Mouse (Mus musculus): ENCODE measurements around the gene Katnal1. TPM values are rescaled to one million over a fixed set of nuclear protein-coding genes. Genes with fewer than 3 reads are reported as not detected.

Katnal1 gene
- polyA plus RNA-seq, 1 experiment from 2014 or later: 10.2 TPM

- Histone ChIP-seq H3K36me3 (no peaks in the 10 kb centered on the region), H3K9me3 (replicated peaks) (no peaks in the 10 kb centered on the region), H3K27ac (no peak overlapping the region), H3K27me3 (no peaks in the 10 kb centered on the region), H3K4me3 (no peak overlapping the region), H3K4me2 (no peak overlapping the region), H3K4me1 (replicated peaks) (peaks cover 16% of the 10 kb centered on the region; the same call in 1 of the 2 replicates), H3K9ac (no peak overlapping the region)
- 62% methylated on average over 5 of the region's 5 CpGs for WGBS
- ATAC-seq (replicated peaks; ENCODE audit: insufficient number of reproducible peaks, insufficient read depth, low FRiP score, low read depth): 0 out of 2 replicates have a peak, but pooled peaks have one; percentile 47
Measured at GRCm38 (mm10) chr5:148953098-148953497, 24.0 kb upstream of the Katnal1 start.

- Histone ChIP-seq H3K27me3 (no peaks in the 10 kb centered on the region), H3K36me3 (no peaks in the 10 kb centered on the region), H3K4me3 (no peak overlapping the region), H3K9me3 (replicated peaks) (no peaks in the 10 kb centered on the region), H3K27ac (no peak overlapping the region), H3K4me2 (no peak overlapping the region), H3K9ac (no peak overlapping the region), H3K4me1 (replicated peaks) (peaks cover 16% of the 10 kb centered on the region; the same call in 1 of the 2 replicates)
- ATAC-seq (replicated peaks; ENCODE audit: insufficient number of reproducible peaks, insufficient read depth, low FRiP score, low read depth): no peak
- WGBS: 52% methylated on average over 6 of the region's 6 CpGs
Measured at GRCm38 (mm10) chr5:148952419-148952818, 23.3 kb upstream of the Katnal1 start.

DNA sequence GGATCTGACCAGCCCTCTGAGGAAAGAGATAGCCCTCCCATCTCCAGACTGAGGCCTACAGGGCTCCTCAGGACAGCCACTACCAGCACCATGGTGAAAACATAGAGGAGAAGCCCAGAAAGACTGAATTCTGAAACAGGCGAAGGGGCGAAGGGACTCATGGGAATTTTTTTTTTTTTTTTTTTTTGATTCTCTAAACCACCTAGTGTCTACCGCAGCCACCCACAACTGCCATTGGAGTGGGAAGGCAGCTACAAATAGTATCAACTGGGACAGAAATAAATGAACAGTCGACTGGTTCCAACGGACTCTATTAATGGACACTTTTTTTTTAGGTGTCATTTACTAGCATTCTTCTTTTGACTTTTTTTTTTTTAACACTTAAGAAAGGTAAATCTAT lies 22.2 kb upstream of the Katnal1 start:
- Histone ChIP-seq H3K4me3 (no peak overlapping the region), H3K36me3 (no peaks in the 10 kb centered on the region), H3K4me1 (replicated peaks) (peaks cover 16% of the 10 kb centered on the region; the same call in 1 of the 2 replicates), H3K9me3 (replicated peaks) (no peaks in the 10 kb centered on the region), H3K9ac (no peak overlapping the region), H3K4me2 (no peak overlapping the region), H3K27me3 (no peaks in the 10 kb centered on the region), H3K27ac (0 out of 2 replicates have a peak overlapping the region, but pooled peaks have one; percentile 24)
- 59% methylated on average over 5 of the region's 5 CpGs for WGBS
- ATAC-seq (replicated peaks; ENCODE audit: insufficient number of reproducible peaks, insufficient read depth, low FRiP score, low read depth): no peak

DNA sequence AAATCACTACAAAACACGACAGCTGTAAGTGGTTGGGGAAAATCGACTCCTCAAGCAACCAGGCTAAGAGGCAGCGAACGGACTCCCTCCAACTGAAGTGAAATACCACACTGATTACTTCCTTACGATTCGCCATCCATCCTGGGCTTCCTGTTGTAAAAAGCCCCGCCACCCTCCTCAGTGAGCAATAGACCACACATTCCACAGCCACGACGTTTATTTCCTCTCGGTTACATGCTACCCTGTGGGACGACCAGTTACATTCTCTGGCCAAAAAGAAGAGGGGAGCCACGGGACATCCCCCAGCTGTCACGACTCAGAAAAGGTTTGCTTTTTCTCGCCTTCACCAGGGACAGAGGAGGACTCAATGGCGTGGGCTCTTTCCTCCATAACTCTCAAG lies 20.9 kb upstream of the Katnal1 start:
- H3K4me1 ChIP-seq (replicated peaks): peaks cover 16% of the 10 kb centered on the region; the same call in 1 of the 2 replicates
- no peaks in the 10 kb centered on the region for H3K9me3 ChIP-seq (replicated peaks)
- H3K4me2 ChIP-seq: no peak overlapping the region
- no peaks in the 10 kb centered on the region for H3K36me3 ChIP-seq
- WGBS: 33% methylated on average over 15 of the region's 15 CpGs
- no peak overlapping the region for H3K4me3 ChIP-seq
- H3K27me3 ChIP-seq: no peaks in the 10 kb centered on the region
- H3K27ac ChIP-seq: peak overlapping the region; percentile 23; the same call in 1 of the 2 replicates
- H3K9ac ChIP-seq: no peak overlapping the region
- ATAC-seq (replicated peaks; ENCODE audit: insufficient number of reproducible peaks, insufficient read depth, low FRiP score, low read depth): no peak

- H3K4me2 ChIP-seq: no peak overlapping the region
- 65% methylated on average over 9 of the region's 9 CpGs for WGBS
- no peak overlapping the region for H3K9ac ChIP-seq
- no peaks in the 10 kb centered on the region for H3K27me3 ChIP-seq
- H3K36me3 ChIP-seq: no peaks in the 10 kb centered on the region
- H3K4me3 ChIP-seq: no peak overlapping the region
- H3K9me3 ChIP-seq (replicated peaks): no peaks in the 10 kb centered on the region
- no peak overlapping the region for H3K27ac ChIP-seq
- no peak for ATAC-seq (replicated peaks; ENCODE audit: insufficient number of reproducible peaks, insufficient read depth, low FRiP score, low read depth)
- peaks cover 16% of the 10 kb centered on the region; the same call in 1 of the 2 replicates for H3K4me1 ChIP-seq (replicated peaks)
Measured at GRCm38 (mm10) chr5:148948577-148948976, 19.5 kb upstream of the Katnal1 start.

DNA sequence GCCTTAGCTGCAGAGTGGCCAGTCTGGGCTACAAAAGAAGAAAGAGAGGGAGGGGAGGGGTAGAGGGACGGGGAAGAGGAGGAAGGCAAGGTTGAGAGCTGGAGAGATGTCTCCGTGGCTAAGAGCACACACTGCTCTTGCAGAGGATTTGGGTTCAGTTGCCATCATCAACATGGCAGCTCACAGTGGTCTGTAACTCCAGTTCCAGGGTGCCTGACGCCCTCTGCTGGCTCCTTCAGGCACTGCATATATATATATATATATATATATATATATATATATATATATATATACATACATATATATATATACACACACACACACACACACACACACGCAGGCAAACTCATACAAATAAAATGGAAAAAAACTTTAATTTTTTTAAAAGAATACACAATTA lies 18.3 kb upstream of the Katnal1 start:
- Histone ChIP-seq H3K36me3 (no peaks in the 10 kb centered on the region), H3K9me3 (replicated peaks) (0 out of 2 replicates have a peak, but pooled peaks cover 4% of the 10 kb centered on the region), H3K4me2 (no peak overlapping the region), H3K9ac (no peak overlapping the region), H3K4me1 (replicated peaks) (peaks cover 11% of the 10 kb centered on the region; the same call in 1 of the 2 replicates), H3K4me3 (no peak overlapping the region), H3K27ac (no peak overlapping the region), H3K27me3 (no peaks in the 10 kb centered on the region)
- WGBS: 68% methylated on average over 4 of the region's 4 CpGs
- ATAC-seq (replicated peaks; ENCODE audit: insufficient number of reproducible peaks, insufficient read depth, low FRiP score, low read depth): no peak

DNA sequence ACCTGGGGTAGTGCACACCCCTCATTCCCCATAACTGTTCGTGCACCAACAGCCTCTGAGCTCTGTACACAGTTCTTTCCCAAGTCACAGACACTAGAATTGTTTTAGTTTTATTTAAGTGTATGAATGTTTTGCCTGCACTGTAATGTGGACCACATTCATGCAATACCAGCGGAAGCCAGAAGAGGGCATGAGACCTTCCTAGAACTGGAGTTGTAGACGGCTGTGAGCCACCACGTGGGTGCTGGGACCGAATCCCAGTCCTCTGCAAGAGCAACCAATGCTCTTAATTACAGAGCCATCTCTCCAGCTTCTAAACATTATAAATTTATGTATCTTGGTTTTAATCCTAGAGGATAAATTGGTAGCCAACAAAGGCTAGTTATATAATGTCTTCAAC lies 17.7 kb upstream of the Katnal1 start:
- ATAC-seq (replicated peaks; ENCODE audit: insufficient number of reproducible peaks, insufficient read depth, low FRiP score, low read depth): no peak
- Histone ChIP-seq H3K36me3 (no peaks in the 10 kb centered on the region), H3K4me1 (replicated peaks) (peaks cover 10% of the 10 kb centered on the region; the same call in 1 of the 2 replicates), H3K27me3 (no peaks in the 10 kb centered on the region), H3K9ac (no peak overlapping the region), H3K4me2 (no peak overlapping the region), H3K27ac (no peak overlapping the region), H3K4me3 (no peak overlapping the region), H3K9me3 (replicated peaks) (0 out of 2 replicates have a peak, but pooled peaks cover 6% of the 10 kb centered on the region)
- 77% methylated on average over 5 of the region's 5 CpGs for WGBS

- Histone ChIP-seq H3K4me2 (no peak overlapping the region), H3K9ac (no peak overlapping the region), H3K4me3 (no peak overlapping the region), H3K27me3 (no peaks in the 10 kb centered on the region), H3K27ac (no peak overlapping the region), H3K4me1 (replicated peaks) (peaks cover 4% of the 10 kb centered on the region; the same call in 1 of the 2 replicates), H3K9me3 (replicated peaks) (0 out of 2 replicates have a peak, but pooled peaks cover 6% of the 10 kb centered on the region), H3K36me3 (no peaks in the 10 kb centered on the region)
- ATAC-seq (replicated peaks; ENCODE audit: insufficient number of reproducible peaks, insufficient read depth, low FRiP score, low read depth): no peak
- WGBS: 71% methylated on average over 2 of the region's 2 CpGs
Measured at GRCm38 (mm10) chr5:148945735-148946134, 16.6 kb upstream of the Katnal1 start.

DNA sequence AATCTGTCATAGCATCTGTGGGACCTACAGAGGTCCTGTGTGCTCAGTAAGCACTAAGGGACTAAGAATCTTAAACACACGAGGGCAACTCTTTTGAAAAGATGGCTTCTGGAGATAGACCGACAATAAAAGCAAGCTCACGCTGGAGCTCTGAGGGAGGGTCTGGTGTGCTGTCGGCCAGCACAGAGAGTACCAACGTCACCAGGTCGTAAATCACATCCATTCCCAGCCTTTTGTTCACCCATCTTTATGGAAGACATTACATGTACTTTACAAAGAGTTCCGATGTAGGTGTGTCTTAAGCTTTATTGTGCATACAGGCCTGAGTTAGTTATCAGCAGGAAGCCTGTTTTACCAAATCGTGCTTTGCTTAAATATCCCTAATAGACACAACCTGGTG lies 14.9 kb upstream of the Katnal1 start:
- 0 out of 2 replicates have a peak, but pooled peaks cover 6% of the 10 kb centered on the region for H3K9me3 ChIP-seq (replicated peaks)
- no peak overlapping the region for H3K27ac ChIP-seq
- H3K9ac ChIP-seq: no peak overlapping the region
- H3K36me3 ChIP-seq: no peaks in the 10 kb centered on the region
- no peak for ATAC-seq (replicated peaks; ENCODE audit: insufficient number of reproducible peaks, insufficient read depth, low FRiP score, low read depth)
- 52% methylated on average over 8 of the region's 8 CpGs for WGBS
- H3K4me2 ChIP-seq: no peak overlapping the region
- H3K4me3 ChIP-seq: no peak overlapping the region
- no peaks in the 10 kb centered on the region for H3K27me3 ChIP-seq
- H3K4me1 ChIP-seq (replicated peaks): no peaks in the 10 kb centered on the region

DNA sequence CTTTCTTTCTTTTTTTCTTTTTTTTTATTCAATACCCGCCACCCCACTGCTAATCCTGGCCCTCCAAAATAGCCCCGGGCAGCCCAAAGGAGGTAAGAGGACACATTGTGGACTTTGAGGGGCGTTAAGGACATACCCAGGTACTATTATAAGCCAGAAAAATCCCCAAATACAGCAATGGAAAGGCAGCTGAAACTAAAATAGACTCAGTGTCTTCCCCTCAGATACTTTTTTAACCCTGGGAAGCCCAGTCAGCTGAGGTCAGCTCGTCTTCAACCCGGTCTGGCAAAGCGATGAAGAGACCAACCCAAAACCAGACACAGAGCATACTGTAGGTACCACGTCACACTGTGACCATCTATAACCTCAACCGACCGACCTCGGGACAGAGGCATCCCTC lies 14.3 kb upstream of the Katnal1 start:
- Histone ChIP-seq H3K4me2 (no peak overlapping the region), H3K27me3 (no peaks in the 10 kb centered on the region), H3K36me3 (no peaks in the 10 kb centered on the region), H3K4me1 (replicated peaks) (no peaks in the 10 kb centered on the region), H3K4me3 (no peak overlapping the region), H3K27ac (no peak overlapping the region), H3K9me3 (replicated peaks) (0 out of 2 replicates have a peak, but pooled peaks cover 6% of the 10 kb centered on the region), H3K9ac (no peak overlapping the region)
- WGBS: 74% methylated on average over 10 of the region's 10 CpGs
- no peak for ATAC-seq (replicated peaks; ENCODE audit: insufficient number of reproducible peaks, insufficient read depth, low FRiP score, low read depth)

GRCm38 (mm10) chr5:148942957-148943356 lies 13.8 kb upstream of the Katnal1 start:
- ATAC-seq (replicated peaks; ENCODE audit: insufficient number of reproducible peaks, insufficient read depth, low FRiP score, low read depth): no peak
- no peak overlapping the region for H3K9ac ChIP-seq

DNA sequence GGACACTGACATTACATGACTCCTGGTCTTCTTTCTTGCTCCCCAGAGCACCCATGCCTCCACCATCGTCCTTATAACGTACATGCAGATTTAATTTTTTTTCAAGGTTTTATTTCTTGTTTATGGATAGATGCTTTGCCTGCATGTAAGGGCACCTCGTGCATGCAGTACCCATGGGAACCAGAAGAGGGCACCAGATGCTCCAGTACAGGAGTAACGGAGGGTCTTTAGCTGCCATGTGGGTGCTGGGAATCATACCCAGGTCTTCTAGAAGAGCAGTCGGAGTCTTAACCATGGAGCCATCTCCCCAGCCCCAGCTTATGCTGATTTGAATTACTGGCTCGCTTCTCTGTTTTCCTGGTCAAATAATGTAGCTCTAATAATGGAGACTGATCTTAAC lies 13.2 kb upstream of the Katnal1 start:
- no peak overlapping the region for H3K4me2 ChIP-seq
- WGBS: 94% methylated on average over 6 of the region's 6 CpGs
- H3K36me3 ChIP-seq: no peaks in the 10 kb centered on the region
- ATAC-seq (replicated peaks; ENCODE audit: insufficient number of reproducible peaks, insufficient read depth, low FRiP score, low read depth): no peak
- no peak overlapping the region for H3K4me3 ChIP-seq
- 0 out of 2 replicates have a peak, but pooled peaks cover 6% of the 10 kb centered on the region for H3K9me3 ChIP-seq (replicated peaks)
- H3K9ac ChIP-seq: no peak overlapping the region
- H3K27me3 ChIP-seq: no peaks in the 10 kb centered on the region
- H3K4me1 ChIP-seq (replicated peaks): no peaks in the 10 kb centered on the region
- H3K27ac ChIP-seq: no peak overlapping the region

More at GRCm38 (mm10) chr5:148942957-148943356, 13.8 kb upstream of the Katnal1 start:
- Histone ChIP-seq H3K27me3 (no peaks in the 10 kb centered on the region), H3K36me3 (no peaks in the 10 kb centered on the region), H3K4me2 (no peak overlapping the region), H3K27ac (no peak overlapping the region), H3K4me3 (no peak overlapping the region), H3K9me3 (replicated peaks) (0 out of 2 replicates have a peak, but pooled peaks cover 6% of the 10 kb centered on the region), H3K4me1 (replicated peaks) (no peaks in the 10 kb centered on the region)
- whole genome bisulfite sequencing: 69% methylated on average over 11 of the region's 11 CpGs
